Mouse (Mus musculus): ENCODE results near the gene Lhx3. TPM values are rescaled to one million over a fixed set of nuclear protein-coding genes. Genes with fewer than 3 reads are reported as not detected.
A peak's percentile ranks its signal among the peaks of the same experiment; 100 is the strongest.

Lhx3 gene
- polyA plus RNA-seq, 1 experiment from 2014 or later, result 1.3 TPM

- H3K9me3 ChIP-seq (replicated peaks; ENCODE audit: control insufficient read depth, low read length), result no peaks in the 10 kb centered on the region
- no peak overlapping the region for H3K27ac ChIP-seq (replicated peaks; ENCODE audit: low read depth, low read length)
- H3K27me3 ChIP-seq (ENCODE audit: control insufficient read depth, insufficient read depth, low read length), result no peaks in the 10 kb centered on the region
- H3K9ac ChIP-seq (replicated peaks; ENCODE audit: low read length), result no peak overlapping the region
- ATAC-seq (replicated peaks; ENCODE audit: insufficient number of reproducible peaks, low FRiP score, low TSS enrichment, low read depth) (no peak), DNase-seq (ENCODE audit: low spot score) (no peak)
- H3K4me3 ChIP-seq (ENCODE audit: low read depth, low read length), result no peak overlapping the region
- H3K4me2 ChIP-seq (ENCODE audit: low read depth, low read length), result no peak overlapping the region
- H3K36me3 ChIP-seq (replicated peaks; ENCODE audit: control insufficient read depth, insufficient read depth, low read depth, low read length), result no peaks in the 10 kb centered on the region; the same call in 1 of the 2 replicates
- 75% methylated on average over 3 of the region's 3 CpGs for WGBS
- H3K4me1 ChIP-seq (ENCODE audit: control insufficient read depth, insufficient read depth, low read length), result no peaks in the 10 kb centered on the region
Observed at GRCm38 (mm10) chr2:26223961-26224360, 15.9 kb upstream of the Lhx3 start.

DNA sequence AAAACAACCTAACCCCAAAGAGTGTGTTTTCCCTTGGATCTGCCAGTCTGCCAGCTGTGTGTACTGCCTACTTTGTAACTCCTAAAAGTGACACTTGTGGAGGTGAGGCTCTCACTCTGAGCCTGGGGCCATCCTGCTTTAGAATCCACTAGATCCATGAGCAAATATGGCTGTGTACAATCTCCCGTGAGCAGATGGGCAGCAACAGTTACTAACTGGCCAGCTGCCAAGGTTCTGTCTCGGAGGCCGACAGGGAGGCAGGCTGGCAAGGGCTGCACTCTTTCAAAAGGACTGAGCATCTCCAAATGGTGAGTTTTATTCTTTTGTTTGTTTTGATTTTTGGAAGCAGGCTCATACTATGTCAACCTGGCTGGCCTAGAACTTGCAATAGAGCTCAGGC lies 6.4 kb upstream of the Lhx3 start:
- Histone ChIP-seq H3K4me2 (ENCODE audit: low read depth, low read length) (no peak overlapping the region), H3K4me1 (ENCODE audit: control insufficient read depth, insufficient read depth, low read length) (no peaks in the 10 kb centered on the region), H3K9me3 (replicated peaks; ENCODE audit: control insufficient read depth, low read length) (no peaks in the 10 kb centered on the region), H3K27me3 (ENCODE audit: control insufficient read depth, insufficient read depth, low read length) (no peaks in the 10 kb centered on the region), H3K9ac (replicated peaks; ENCODE audit: low read length) (no peak overlapping the region), H3K27ac (replicated peaks; ENCODE audit: low read depth, low read length) (no peak overlapping the region), H3K36me3 (replicated peaks; ENCODE audit: control insufficient read depth, insufficient read depth, low read depth, low read length) (peaks cover 6% of the 10 kb centered on the region; the same call in 1 of the 2 replicates), H3K4me3 (ENCODE audit: low read depth, low read length) (no peak overlapping the region)
- 58% methylated on average over 3 of the region's 3 CpGs for whole genome bisulfite sequencing
- DNase-seq (ENCODE audit: low spot score), result no peak
- ATAC-seq (replicated peaks; ENCODE audit: insufficient number of reproducible peaks, low FRiP score, low TSS enrichment, low read depth), result no peak

DNA sequence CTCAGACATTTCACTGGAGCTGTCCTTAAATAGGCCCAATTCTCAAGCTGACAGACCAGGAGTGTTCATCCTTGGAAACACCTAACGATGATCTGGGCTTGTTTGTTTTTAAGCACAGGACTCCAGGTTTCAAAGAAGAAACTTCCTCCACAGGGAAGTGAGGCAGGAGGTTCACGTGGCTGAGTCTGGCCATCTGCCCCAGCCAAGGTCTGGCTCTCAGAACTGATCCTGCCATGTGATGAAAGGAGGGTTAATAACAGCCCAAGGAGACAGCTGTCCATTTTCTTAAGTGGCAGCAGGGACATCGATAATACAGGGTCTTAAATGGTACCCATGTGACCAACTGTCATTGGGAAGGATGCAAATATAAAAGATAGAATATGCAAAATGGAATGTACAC lies 1.5 kb upstream of the Lhx3 start:
- Histone ChIP-seq H3K36me3 (replicated peaks; ENCODE audit: control insufficient read depth, insufficient read depth, low read depth, low read length) (peaks cover 6% of the 10 kb centered on the region; the same call in 1 of the 2 replicates), H3K9ac (replicated peaks; ENCODE audit: low read length) (no peak overlapping the region), H3K27me3 (ENCODE audit: control insufficient read depth, insufficient read depth, low read length) (peaks cover 34% of the 10 kb centered on the region), H3K4me1 (ENCODE audit: control insufficient read depth, insufficient read depth, low read length) (peaks cover 4% of the 10 kb centered on the region), H3K4me3 (ENCODE audit: low read depth, low read length) (no peak overlapping the region), H3K9me3 (replicated peaks; ENCODE audit: control insufficient read depth, low read length) (no peaks in the 10 kb centered on the region), H3K27ac (replicated peaks; ENCODE audit: low read depth, low read length) (no peak overlapping the region), H3K4me2 (ENCODE audit: low read depth, low read length) (no peak overlapping the region)
- WGBS, result 78% methylated on average over 3 of the region's 3 CpGs
- ATAC-seq (replicated peaks; ENCODE audit: insufficient number of reproducible peaks, low FRiP score, low TSS enrichment, low read depth), result no peak
- no peak for DNase-seq (ENCODE audit: low spot score)

DNA sequence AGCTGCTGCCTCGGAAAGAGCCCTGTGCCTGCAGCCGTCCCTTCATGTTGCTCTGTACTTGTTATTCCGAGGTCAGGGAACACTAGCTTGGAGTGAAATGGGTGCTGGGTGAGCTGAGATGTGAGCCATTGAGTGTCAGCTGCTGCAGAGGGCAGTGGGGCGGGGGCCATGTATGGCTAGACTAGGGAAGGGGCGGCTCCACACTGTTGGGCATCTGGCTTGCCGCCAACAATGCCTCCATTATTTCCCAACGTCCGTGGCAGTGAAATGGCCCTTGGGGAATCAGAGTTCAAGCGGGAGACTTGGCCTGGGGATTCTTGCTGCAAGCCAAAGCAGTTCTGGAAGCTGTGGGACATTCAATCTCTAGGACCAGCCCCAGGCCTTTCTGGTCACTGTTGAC lies 530 bp downstream of the Lhx3 start:
- no peak for DNase-seq (ENCODE audit: low spot score)

GRCm38 (mm10) chr2:26205761-26206160 lies 2.3 kb downstream of the Lhx3 start:
- 8% methylated on average over 10 of the region's 10 CpGs for WGBS
- Histone ChIP-seq H3K36me3 (replicated peaks; ENCODE audit: control insufficient read depth, insufficient read depth, low read depth, low read length) (no peaks in the 10 kb centered on the region), H3K9ac (replicated peaks; ENCODE audit: low read length) (no peak overlapping the region), H3K4me3 (ENCODE audit: low read depth, low read length) (no peak overlapping the region), H3K27ac (replicated peaks; ENCODE audit: low read depth, low read length) (no peak overlapping the region), H3K4me2 (ENCODE audit: low read depth, low read length) (no peak overlapping the region), H3K27me3 (ENCODE audit: control insufficient read depth, insufficient read depth, low read length) (peaks cover 71% of the 10 kb centered on the region), H3K9me3 (replicated peaks; ENCODE audit: control insufficient read depth, low read length) (no peaks in the 10 kb centered on the region), H3K4me1 (ENCODE audit: control insufficient read depth, insufficient read depth, low read length) (peaks cover 4% of the 10 kb centered on the region)
- ATAC-seq (replicated peaks; ENCODE audit: insufficient number of reproducible peaks, low FRiP score, low TSS enrichment, low read depth) (no peak), DNase-seq (ENCODE audit: low spot score) (no peak)

More for the DNA sequence above, 530 bp downstream of the Lhx3 start:
- H3K36me3 ChIP-seq (replicated peaks; ENCODE audit: control insufficient read depth, insufficient read depth, low read depth, low read length), result peaks cover 3% of the 10 kb centered on the region; the same call in 1 of the 2 replicates
- H3K27ac ChIP-seq (replicated peaks; ENCODE audit: low read depth, low read length), result no peak overlapping the region
- no peak overlapping the region for H3K4me2 ChIP-seq (ENCODE audit: low read depth, low read length)
- peaks cover 53% of the 10 kb centered on the region for H3K27me3 ChIP-seq (ENCODE audit: control insufficient read depth, insufficient read depth, low read length)
- H3K9ac ChIP-seq (replicated peaks; ENCODE audit: low read length), result no peak overlapping the region
- H3K4me1 ChIP-seq (ENCODE audit: control insufficient read depth, insufficient read depth, low read length), result peaks cover 4% of the 10 kb centered on the region
- 4% methylated on average over 9 of the region's 9 CpGs for WGBS
- no peak overlapping the region for H3K4me3 ChIP-seq (ENCODE audit: low read depth, low read length)
- ATAC-seq (replicated peaks; ENCODE audit: insufficient number of reproducible peaks, low FRiP score, low TSS enrichment, low read depth), result peak; percentile 21
- H3K9me3 ChIP-seq (replicated peaks; ENCODE audit: control insufficient read depth, low read length), result no peaks in the 10 kb centered on the region

GRCm38 (mm10) chr2:26205126-26205525 lies 3.0 kb downstream of the Lhx3 start:
- peak; percentile 75 for DNase-seq (ENCODE audit: low spot score)

DNA sequence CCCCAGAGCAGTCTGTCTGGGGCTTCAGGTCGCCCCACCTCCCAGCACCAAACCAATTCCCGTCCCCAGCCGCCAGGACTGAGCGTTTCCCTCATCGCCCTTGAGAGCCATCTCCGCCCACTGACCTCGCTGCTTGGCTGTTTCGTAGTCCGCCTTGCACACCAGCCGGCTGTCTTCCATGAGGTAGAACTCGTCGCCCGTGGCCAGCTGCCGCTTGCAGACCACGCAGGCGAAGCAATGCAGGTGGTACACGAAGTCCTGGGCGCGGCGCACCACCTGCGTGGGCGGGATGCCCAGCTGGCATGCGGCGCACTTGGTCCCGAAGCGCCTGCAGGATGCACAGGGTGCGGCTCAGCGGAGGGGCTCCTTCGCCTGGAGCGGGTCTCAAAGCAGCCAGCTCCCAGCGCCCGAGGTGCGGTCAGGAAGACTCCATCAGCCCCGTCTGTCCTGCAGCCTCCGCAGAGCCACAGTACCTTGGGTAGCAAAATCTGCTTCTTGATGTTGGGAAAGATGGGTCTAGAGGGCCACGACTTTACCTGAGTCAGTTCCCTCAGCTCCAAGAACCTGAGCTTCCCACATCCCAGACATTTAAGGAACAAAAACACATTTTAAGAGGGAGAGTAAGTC lies 5.1 kb downstream of the Lhx3 start:
- Histone ChIP-seq H3K36me3 (replicated peaks; ENCODE audit: control insufficient read depth, insufficient read depth, low read depth, low read length) (no peaks in the 10 kb centered on the region), H3K9ac (replicated peaks; ENCODE audit: low read length) (no peak overlapping the region), H3K4me3 (ENCODE audit: low read depth, low read length) (no peak overlapping the region), H3K9me3 (replicated peaks; ENCODE audit: control insufficient read depth, low read length) (no peaks in the 10 kb centered on the region), H3K27me3 (ENCODE audit: control insufficient read depth, insufficient read depth, low read length) (peaks cover 99% of the 10 kb centered on the region), H3K27ac (replicated peaks; ENCODE audit: low read depth, low read length) (no peak overlapping the region), H3K4me2 (ENCODE audit: low read depth, low read length) (no peak overlapping the region), H3K4me1 (ENCODE audit: control insufficient read depth, insufficient read depth, low read length) (peaks cover 4% of the 10 kb centered on the region)
- no peak for DNase-seq (ENCODE audit: low spot score)
- no peak for ATAC-seq (replicated peaks; ENCODE audit: insufficient number of reproducible peaks, low FRiP score, low TSS enrichment, low read depth)
- 1% methylated on average over 36 of the region's 36 CpGs for WGBS

More at GRCm38 (mm10) chr2:26205126-26205525, 3.0 kb downstream of the Lhx3 start:
- Histone ChIP-seq H3K9ac (replicated peaks; ENCODE audit: low read length) (no peak overlapping the region), H3K27me3 (ENCODE audit: control insufficient read depth, insufficient read depth, low read length) (peaks cover 78% of the 10 kb centered on the region), H3K36me3 (replicated peaks; ENCODE audit: control insufficient read depth, insufficient read depth, low read depth, low read length) (no peaks in the 10 kb centered on the region), H3K9me3 (replicated peaks; ENCODE audit: control insufficient read depth, low read length) (no peaks in the 10 kb centered on the region), H3K27ac (replicated peaks; ENCODE audit: low read depth, low read length) (no peak overlapping the region), H3K4me1 (ENCODE audit: control insufficient read depth, insufficient read depth, low read length) (peaks cover 4% of the 10 kb centered on the region), H3K4me3 (ENCODE audit: low read depth, low read length) (no peak overlapping the region), H3K4me2 (ENCODE audit: low read depth, low read length) (no peak overlapping the region)
- 1% methylated on average over 16 of the region's 16 CpGs for WGBS
- no peak for ATAC-seq (replicated peaks; ENCODE audit: insufficient number of reproducible peaks, low FRiP score, low TSS enrichment, low read depth)

DNA sequence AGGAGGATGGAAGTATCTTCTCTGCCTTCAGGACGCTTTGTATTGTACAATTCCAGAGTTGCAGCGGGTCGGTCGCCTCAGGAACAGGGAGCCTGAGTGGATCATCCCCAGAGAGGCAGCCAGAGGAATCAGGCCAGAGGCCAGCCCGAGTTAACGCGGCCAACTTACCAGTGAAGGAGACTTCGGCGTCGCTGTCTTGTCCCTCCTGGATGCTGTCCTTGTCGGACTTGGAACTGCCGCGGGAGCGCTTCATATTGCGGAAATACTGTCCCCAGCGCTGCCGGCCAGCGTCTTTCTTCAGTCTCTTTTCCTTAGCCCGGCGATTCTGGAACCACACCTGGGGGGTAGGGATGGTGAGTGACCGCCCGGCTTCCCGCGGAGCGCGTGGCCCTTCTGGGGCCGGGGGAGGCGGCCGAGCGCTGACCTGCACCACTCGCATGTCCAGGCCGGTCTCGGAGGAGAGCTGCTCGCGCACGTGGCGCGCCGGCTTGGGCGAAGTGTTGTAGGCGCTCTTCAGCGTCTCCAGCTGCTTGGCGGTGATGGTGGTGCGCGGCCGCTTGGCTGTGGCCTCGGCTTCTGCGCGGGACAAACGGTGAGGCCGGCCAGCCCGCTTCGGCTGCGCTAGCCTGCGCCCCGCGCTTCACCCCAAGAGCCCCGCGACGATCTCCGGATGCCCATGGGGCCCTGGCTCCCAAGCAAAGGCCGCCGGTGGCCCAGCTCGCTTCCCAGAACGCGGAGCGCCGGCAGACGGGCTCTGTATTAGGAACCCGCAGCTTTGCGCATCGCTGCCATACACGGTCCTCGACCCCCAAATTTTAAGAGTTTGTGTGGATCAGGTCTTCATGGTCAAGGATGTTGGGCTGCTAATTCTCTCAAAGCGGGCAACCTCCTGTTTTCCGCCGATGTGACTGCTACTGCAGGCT lies 5.9 kb downstream of the Lhx3 start:
- ATAC-seq (replicated peaks; ENCODE audit: insufficient number of reproducible peaks, low FRiP score, low TSS enrichment, low read depth), result no peak
- Histone ChIP-seq H3K9me3 (replicated peaks; ENCODE audit: control insufficient read depth, low read length) (no peaks in the 10 kb centered on the region), H3K36me3 (replicated peaks; ENCODE audit: control insufficient read depth, insufficient read depth, low read depth, low read length) (no peaks in the 10 kb centered on the region), H3K9ac (replicated peaks; ENCODE audit: low read length) (peak overlapping the region; percentile 32; the same call in 1 of the 2 replicates), H3K4me2 (ENCODE audit: low read depth, low read length) (0 out of 2 replicates have a peak overlapping the region, but pooled peaks have one; percentile 7), H3K4me3 (ENCODE audit: low read depth, low read length) (peak overlapping the region; percentile 8; the same call in 1 of the 2 replicates), H3K27ac (replicated peaks; ENCODE audit: low read depth, low read length) (no peak overlapping the region), H3K4me1 (ENCODE audit: control insufficient read depth, insufficient read depth, low read length) (peaks cover 4% of the 10 kb centered on the region), H3K27me3 (ENCODE audit: control insufficient read depth, insufficient read depth, low read length) (peaks cover 98% of the 10 kb centered on the region)
- DNase-seq (ENCODE audit: low spot score), result no peak
- under 1% methylated on average over 71 of the region's 77 CpGs for WGBS
